ENCODE assay signal across 8 mouse cellular contexts in the genomic region with DNA sequence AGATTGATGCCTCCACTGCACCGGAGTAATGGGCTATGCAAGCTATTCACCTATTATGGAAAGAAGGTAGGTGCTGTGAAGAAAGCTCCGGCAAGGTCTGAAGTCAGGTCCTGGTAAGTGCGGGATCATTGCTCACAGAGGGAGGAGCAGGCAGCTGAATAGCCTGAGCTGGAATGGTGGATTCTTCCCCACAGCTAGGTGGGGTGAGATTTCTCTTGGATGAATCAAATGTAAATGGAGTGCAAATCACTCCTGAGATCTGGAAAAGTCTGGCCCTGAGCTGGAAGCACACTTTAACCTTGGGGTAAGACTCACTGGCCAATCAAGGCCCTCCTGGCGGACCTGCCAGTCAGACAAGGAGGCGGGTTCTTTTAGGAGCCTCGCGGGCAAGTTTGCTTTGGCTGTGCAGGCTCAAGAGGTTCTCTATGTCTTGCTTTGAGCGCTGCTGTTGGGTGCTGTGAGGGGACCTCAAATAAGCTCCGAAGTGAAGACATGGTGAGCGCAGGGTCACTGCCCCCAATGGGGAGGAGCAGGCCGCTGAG. TPM values are rescaled to one million over a fixed set of nuclear protein-coding genes. Genes with fewer than 3 reads are reported as not detected.
A peak's percentile ranks its signal among the peaks of the same experiment; 100 is the strongest.
DNase-seq lines count a peak whose midpoint lies in the region; ATAC-seq and TF ChIP-seq lines count a peak whose summit lies in the region.

A gene (plus strand): TSS at position 397 of the 542 bp plus-strand sequence.

- H3K36me3 ChIP-seq in intestine, postnatal 0 days (ENCODE audit: control insufficient read depth, insufficient read depth), result no peaks in the 10 kb centered on the region
- no peaks in the 10 kb centered on the region for H3K36me3 ChIP-seq in liver, embryonic 12.5 days

- no peak for TF ChIP-seq CTCF in intestine, postnatal 0 days (IDR thresholded peaks at IDR 0.05; ENCODE audit: low read depth)

- ATAC-seq in intestine, postnatal 0 days, result 0 out of 2 replicates have a peak, but pooled peaks have one; percentile 16
- ATAC-seq in liver, embryonic 12.5 days, result no peak

- no peaks in the 10 kb centered on the region for H3K9me3 ChIP-seq in intestine, postnatal 0 days (ENCODE audit: control insufficient read depth)
- no peaks in the 10 kb centered on the region for H3K9me3 ChIP-seq in liver, embryonic 12.5 days (replicated peaks)

- intact Hi-C loops in gastrocnemius, postnatal 36 days (cut with DNase I), result no loop called here

- no peak within 1 kb of the TSS for H3K9ac ChIP-seq in intestine, postnatal 0 days (ENCODE audit: low read depth, low read length)
- H3K9ac ChIP-seq in liver, embryonic 12.5 days, result no peak within 1 kb of the TSS

- no peak for DNase-seq in left cerebral cortex, adult 18-20 months (ENCODE audit: low spot score in 2 of 2)
- DNase-seq in left cerebral cortex, adult 9 months (ENCODE audit: low spot score in 2 of 2), result no peak
- DNase-seq in gastrocnemius, postnatal 36 days, result no peak
- peak; percentile 16 for DNase-seq in retina, postnatal 1 day
- DNase-seq in adipocyte (ENCODE audit: low spot score), result no peak

- H3K4me3 ChIP-seq in brown adipose tissue, adult 24 weeks (ENCODE audit: insufficient read depth, low read depth, low read length), result peak within 1 kb of the TSS; percentile 16; the same call in 1 of the 2 replicates
- H3K4me3 ChIP-seq in intestine, postnatal 0 days (ENCODE audit: low read depth, low read length), result no peak within 1 kb of the TSS
- H3K4me3 ChIP-seq in liver, embryonic 12.5 days, result no peak within 1 kb of the TSS

- no peak within 1 kb of the TSS for H3K27ac ChIP-seq in brown adipose tissue, adult 24 weeks (replicated peaks; ENCODE audit: low read depth, low read length)
- H3K27ac ChIP-seq in intestine, postnatal 0 days (ENCODE audit: low read depth, low read length), result no peak within 1 kb of the TSS
- no peak within 1 kb of the TSS for H3K27ac ChIP-seq in liver, embryonic 12.5 days

- H3K4me1 ChIP-seq in brown adipose tissue, adult 24 weeks (ENCODE audit: control insufficient read depth, insufficient read depth, insufficient read length, low read length), result no peaks in the 10 kb centered on the region
- no peaks in the 10 kb centered on the region for H3K4me1 ChIP-seq in intestine, postnatal 0 days (replicated peaks; ENCODE audit: control insufficient read depth, insufficient read depth, low read length)
- no peaks in the 10 kb centered on the region for H3K4me1 ChIP-seq in liver, embryonic 12.5 days

- no peaks in the 10 kb centered on the region for H3K27me3 ChIP-seq in intestine, postnatal 0 days (replicated peaks; ENCODE audit: control insufficient read depth, insufficient read depth, low read length)
- H3K27me3 ChIP-seq in liver, embryonic 12.5 days (replicated peaks), result peaks cover 16% of the 10 kb centered on the region

- peak within 1 kb of the TSS; percentile 40 for H3K4me2 ChIP-seq in intestine, postnatal 0 days (replicated peaks; ENCODE audit: low read depth)
- H3K4me2 ChIP-seq in liver, embryonic 12.5 days, result peak within 1 kb of the TSS; percentile 29

- 14% methylated on average over 11 of the region's 11 CpGs for WGBS in intestine, postnatal 0 days
- 18% methylated on average over 11 of the region's 11 CpGs for WGBS in liver, embryonic 12.5 days (ENCODE audit: insufficient replicate concordance)

RNA-seq across cellular contexts. Expression of the gene that starts here (rescaled TPM):
- 100 to 1,000 TPM; 185 to 198 TPM for total RNA-seq in left cerebral cortex, adult 18-20 months (2021)
- 175 and 212 TPM in 2 replicates for polyA plus RNA-seq in brown adipose tissue, adult 24 weeks (2012; ENCODE audit: insufficient read depth, insufficient read length, missing spikeins)
- 100 to 1,000 TPM; 188 to 221 TPM for total RNA-seq in gastrocnemius, postnatal 36 days (2021)
- polyA plus RNA-seq in intestine, postnatal 0 days (2015; fragmentation: Nextera tagmentation; extraction: Ambion mirVana), result 338 and 363 TPM in 2 replicates
- polyA plus RNA-seq in liver, embryonic 12.5 days (2016; fragmentation: Nextera tagmentation; extraction: Ambion mirVana), result 114 and 117 TPM in 2 replicates
